20 mouse cellular contexts compared by ENCODE assay signal in genomic region chr13:55449205-55449604, GRCm38 (mm10). TPM values are rescaled to one million over a fixed set of nuclear protein-coding genes. Genes with fewer than 3 reads are reported as not detected.
DNase-seq lines count a peak whose midpoint lies in the region; ATAC-seq and TF ChIP-seq lines count a peak whose summit lies in the region.
"Had no signal": no experiment of that assay in that cellular context is flagged by ENCODE, and none has a peak within 500 bp of the region (broad histone marks: within the 10 kb centered on the region; RNA-seq: fewer than 3 reads in every experiment).

No protein-coding gene starts in this region.

- peak overlapping the region; percentile 26 for H3K27ac ChIP-seq in liver, embryonic 13.5 days
- no peak overlapping the region for H3K27ac ChIP-seq in liver, embryonic 11.5 days (ENCODE audit: low read depth, low read length)
- H3K27ac ChIP-seq in liver, postnatal 0 days (ENCODE audit: low read depth): peak overlapping the region; percentile 71
- H3K27ac ChIP-seq: embryonic facial prominence, embryonic 12.5 days; intestine, embryonic 15.5 days; liver, embryonic 14.5 days; midbrain, embryonic 13.5 days had no signal

- H3K4me3 ChIP-seq in liver, embryonic 13.5 days (replicated peaks): no peak overlapping the region
- no peak overlapping the region for H3K4me3 ChIP-seq in liver, embryonic 11.5 days (ENCODE audit: low read depth, low read length)
- H3K4me3 ChIP-seq in liver, postnatal 0 days (ENCODE audit: low read depth, low read length): no peak overlapping the region
- H3K4me3 ChIP-seq: embryonic facial prominence, embryonic 12.5 days; intestine, embryonic 15.5 days; midbrain, embryonic 13.5 days had no signal

- TF ChIP-seq CTCF in liver, postnatal 0 days (IDR thresholded peaks at IDR 0.05; ENCODE audit: low read depth): no peak

- peaks cover 56% of the 10 kb centered on the region for H3K4me1 ChIP-seq in liver, embryonic 13.5 days (replicated peaks)
- H3K4me1 ChIP-seq in liver, embryonic 11.5 days (replicated peaks; ENCODE audit: control insufficient read depth, insufficient read depth, low read length): peaks cover 34% of the 10 kb centered on the region
- H3K4me1 ChIP-seq in liver, postnatal 0 days (ENCODE audit: insufficient read depth): peaks cover 50% of the 10 kb centered on the region

- ATAC-seq in liver, embryonic 13.5 days (ENCODE audit: low read depth): no peak
- ATAC-seq in liver, embryonic 11.5 days (replicated peaks; ENCODE audit: low FRiP score): no peak
- no peak for ATAC-seq in liver, postnatal 0 days
- ATAC-seq: intestine, embryonic 15.5 days; midbrain, embryonic 13.5 days had no signal

- peaks cover 59% of the 10 kb centered on the region for H3K36me3 ChIP-seq in liver, embryonic 13.5 days
- H3K36me3 ChIP-seq in liver, embryonic 11.5 days (ENCODE audit: control insufficient read depth, insufficient read depth, low read length): peaks cover 38% of the 10 kb centered on the region
- peaks cover 41% of the 10 kb centered on the region for H3K36me3 ChIP-seq in liver, postnatal 0 days (replicated peaks; ENCODE audit: insufficient read depth, low read length)

- H3K4me2 ChIP-seq in liver, embryonic 13.5 days: no peak overlapping the region
- no peak overlapping the region for H3K4me2 ChIP-seq in liver, embryonic 11.5 days
- peak overlapping the region; percentile 48 for H3K4me2 ChIP-seq in liver, postnatal 0 days (ENCODE audit: low read depth, low read length)
- H3K4me2 ChIP-seq: embryonic facial prominence, embryonic 12.5 days; intestine, embryonic 15.5 days; midbrain, embryonic 13.5 days had no signal

- no peaks in the 10 kb centered on the region for H3K9me3 ChIP-seq in liver, embryonic 13.5 days (replicated peaks)
- no peaks in the 10 kb centered on the region for H3K9me3 ChIP-seq in liver, embryonic 11.5 days (ENCODE audit: control insufficient read depth, low read length)
- no peaks in the 10 kb centered on the region for H3K9me3 ChIP-seq in liver, postnatal 0 days (ENCODE audit: low read length)
- H3K9me3 ChIP-seq: embryonic facial prominence, embryonic 12.5 days; intestine, embryonic 15.5 days; midbrain, embryonic 13.5 days had no signal

- H3K9ac ChIP-seq in liver, embryonic 13.5 days: 0 out of 2 replicates have a peak overlapping the region, but pooled peaks have one; percentile 14
- H3K9ac ChIP-seq in liver, embryonic 11.5 days (ENCODE audit: low read depth, low read length): no peak overlapping the region
- no peak overlapping the region for H3K9ac ChIP-seq in liver, postnatal 0 days (replicated peaks)
- H3K9ac ChIP-seq: embryonic facial prominence, embryonic 12.5 days; intestine, embryonic 15.5 days; liver, embryonic 14.5 days; midbrain, embryonic 13.5 days had no signal

- WGBS in liver, embryonic 13.5 days (ENCODE audit: insufficient replicate concordance): 82% methylated on average over 9 of the region's 9 CpGs
- 82% methylated on average over 9 of the region's 9 CpGs for WGBS in liver, embryonic 11.5 days
- WGBS in liver, postnatal 0 days (ENCODE audit: insufficient replicate concordance): 80% methylated on average over 9 of the region's 9 CpGs

- H3K27me3 ChIP-seq in liver, embryonic 13.5 days: no peaks in the 10 kb centered on the region
- H3K27me3 ChIP-seq in liver, embryonic 11.5 days (replicated peaks; ENCODE audit: control insufficient read depth, insufficient read depth, low read length): no peaks in the 10 kb centered on the region
- H3K27me3 ChIP-seq in liver, postnatal 0 days (ENCODE audit: insufficient read depth, low read length): no peaks in the 10 kb centered on the region
- H3K27me3 ChIP-seq: embryonic facial prominence, embryonic 12.5 days; intestine, embryonic 15.5 days; midbrain, embryonic 13.5 days had no signal

- TF ChIP-seq EP300 in liver, postnatal 0 days (IDR thresholded peaks at IDR 0.05; ENCODE audit: low read depth): no peak

- peak; percentile 23 for DNase-seq in adrenal gland, postnatal 14 days
- no peak for DNase-seq in adrenal gland, postnatal 36 days
- no peak for DNase-seq in liver, embryonic 13.5 days
- DNase-seq in liver, embryonic 11.5 days (ENCODE audit: low spot score): no peak
- DNase-seq in liver, postnatal 0 days: no peak
- peak; percentile 49 for DNase-seq in thymus, postnatal 25 days
- DNase-seq in right cerebral cortex, postnatal 14 days: no peak
- DNase-seq in left cerebral cortex, adult 8-10 months (ENCODE audit: low spot score in 2 of 2): no peak
- DNase-seq: cerebellum, postnatal 25 days; kidney, postnatal 14 days; layer of hippocampus, adult 9-11 months had no signal

RNA-seq across cellular contexts. Expression of gene Grk6, which starts 4.3 kb away (rescaled TPM):
- 35.3 and 55.4 TPM in 2 replicates for total RNA-seq in adrenal gland, postnatal 14 days (2021)
- total RNA-seq in adrenal gland, postnatal 36 days (2021): 10 to 100 TPM; 34.5 to 49.4 TPM
- polyA plus RNA-seq in liver, embryonic 13.5 days (2015; fragmentation: Nextera tagmentation; extraction: Ambion mirVana): 23.7 and 25.2 TPM in 2 replicates
- 45.8 and 49.0 TPM in 2 replicates for polyA plus RNA-seq in liver, embryonic 11.5 days (2014; fragmentation: Nextera tagmentation; extraction: Ambion mirVana)
- polyA plus RNA-seq in liver, postnatal 0 days (2015; fragmentation: Nextera tagmentation; extraction: Ambion mirVana): 15.9 and 16.7 TPM in 2 replicates
- total RNA-seq in left cerebral cortex, adult 8-10 months (2022): 10 to 100 TPM; 60.0 to 65.3 (median 61.9) TPM

RNA-seq across cellular contexts. Expression of gene Prr7, which starts 14.9 kb away (rescaled TPM):
- total RNA-seq in adrenal gland, postnatal 14 days (2021): 3.1 and 6.0 TPM in 2 replicates
- 1 to 10 TPM; 1.9 to 3.3 TPM for total RNA-seq in adrenal gland, postnatal 36 days (2021)
- polyA plus RNA-seq in liver, embryonic 13.5 days (2015; fragmentation: Nextera tagmentation; extraction: Ambion mirVana): not detected in 2 replicates
- polyA plus RNA-seq in liver, embryonic 11.5 days (2014; fragmentation: Nextera tagmentation; extraction: Ambion mirVana): 0.29 and 0.35 TPM in 2 replicates
- polyA plus RNA-seq in liver, postnatal 0 days (2015; fragmentation: Nextera tagmentation; extraction: Ambion mirVana): not detected in 2 replicates
- total RNA-seq in left cerebral cortex, adult 8-10 months (2022): 10 to 100 TPM; 50.8 to 62.7 (median 59.7) TPM

RNA-seq across cellular contexts. Expression of gene F12, which starts 22.6 kb away (rescaled TPM):
- 4.3 and 60.0 TPM in 2 replicates for total RNA-seq in adrenal gland, postnatal 14 days (2021)
- under 1 TPM in 1 of 2 experiments, not detected in 1; 0.30 TPM for total RNA-seq in adrenal gland, postnatal 36 days (2021)
- 56.5 and 59.8 TPM in 2 replicates for polyA plus RNA-seq in liver, embryonic 13.5 days (2015; fragmentation: Nextera tagmentation; extraction: Ambion mirVana)
- 62.3 and 63.4 TPM in 2 replicates for polyA plus RNA-seq in liver, embryonic 11.5 days (2014; fragmentation: Nextera tagmentation; extraction: Ambion mirVana)
- polyA plus RNA-seq in liver, postnatal 0 days (2015; fragmentation: Nextera tagmentation; extraction: Ambion mirVana): 403 and 418 TPM in 2 replicates
- total RNA-seq in left cerebral cortex, adult 8-10 months (2022): under 1 TPM; 0.39 to 0.98 (median 0.75) TPM
- total RNA-seq: granulocyte monocyte progenitor cell, adult 5-6 weeks had no signal
- polyA plus RNA-seq: heart, embryonic 14.5 days; hindbrain, embryonic 11.5 days; midbrain, embryonic 13.5 days; stomach, embryonic 14.5 days had no signal

RNA-seq across cellular contexts. Expression of gene Pfn3, which starts 34.2 kb away (rescaled TPM):
- total RNA-seq in adrenal gland, postnatal 14 days (2021): not detected in 2 replicates
- not detected for total RNA-seq in adrenal gland, postnatal 36 days (2021)
- not detected in 2 replicates for polyA plus RNA-seq in liver, embryonic 13.5 days (2015; fragmentation: Nextera tagmentation; extraction: Ambion mirVana)
- not detected in 2 replicates for polyA plus RNA-seq in liver, embryonic 11.5 days (2014; fragmentation: Nextera tagmentation; extraction: Ambion mirVana)
- polyA plus RNA-seq in liver, postnatal 0 days (2015; fragmentation: Nextera tagmentation; extraction: Ambion mirVana): not detected in 2 replicates
- not detected for total RNA-seq in left cerebral cortex, adult 8-10 months (2022)
- total RNA-seq: adrenal gland, postnatal 4 days; granulocyte monocyte progenitor cell, adult 5-6 weeks had no signal
- polyA plus RNA-seq: embryonic facial prominence, embryonic 12.5 days; heart, embryonic 14.5 days; hindbrain, embryonic 11.5 days; intestine, embryonic 15.5 days; liver, embryonic 14.5 days; midbrain, embryonic 13.5 days; stomach, embryonic 14.5 days had no signal

RNA-seq across cellular contexts. Expression of gene Dbn1, which starts 38.7 kb away (rescaled TPM):
- 24.0 and 24.9 TPM in 2 replicates for total RNA-seq in adrenal gland, postnatal 14 days (2021)
- 10 to 100 TPM; 16.0 to 18.0 TPM for total RNA-seq in adrenal gland, postnatal 36 days (2021)
- polyA plus RNA-seq in liver, embryonic 13.5 days (2015; fragmentation: Nextera tagmentation; extraction: Ambion mirVana): 11.5 and 12.3 TPM in 2 replicates
- 64.9 and 69.0 TPM in 2 replicates for polyA plus RNA-seq in liver, embryonic 11.5 days (2014; fragmentation: Nextera tagmentation; extraction: Ambion mirVana)
- 4.1 and 4.2 TPM in 2 replicates for polyA plus RNA-seq in liver, postnatal 0 days (2015; fragmentation: Nextera tagmentation; extraction: Ambion mirVana)
- total RNA-seq in left cerebral cortex, adult 8-10 months (2022): 100 to 1,000 TPM; 216 to 253 (median 234) TPM

Comparison
In these comparisons a context has a peak if more than half of its experiments do, and no peak if none do; other contexts are left out.
1. DNase-seq: peak in adrenal gland, postnatal 14 days (single experiment) and thymus, postnatal 25 days (single experiment); none in adrenal gland, postnatal 36 days (0 of 2), liver, embryonic 13.5 days (single experiment), liver, embryonic 11.5 days (single experiment), liver, postnatal 0 days (single experiment), right cerebral cortex, postnatal 14 days (single experiment) and left cerebral cortex, adult 8-10 months (0 of 2).